ENCODE assay signal across 8 mouse cellular contexts in genomic region chr11:120549986-120550809, GRCm38 (mm10). TPM values are rescaled to one million over a fixed set of nuclear protein-coding genes. Genes with fewer than 3 reads are reported as not detected.
A peak's percentile ranks its signal among the peaks of the same experiment; 100 is the strongest.
DNase-seq lines count a peak whose midpoint lies in the region; ATAC-seq and TF ChIP-seq lines count a peak whose summit lies in the region.

No protein-coding gene starts in this region.

- WGBS in kidney, postnatal 0 days, result 47% methylated on average over 11 of the region's 11 CpGs
- 74% methylated on average over 11 of the region's 11 CpGs for WGBS in embryonic facial prominence, embryonic 10.5 days
- WGBS in hindbrain, embryonic 14.5 days, result 78% methylated on average over 11 of the region's 11 CpGs
- 64% methylated on average over 11 of the region's 11 CpGs for WGBS in midbrain, embryonic 15.5 days

- TF ChIP-seq CTCF in kidney, postnatal 0 days (IDR thresholded peaks at IDR 0.05; ENCODE audit: low read depth), result no peak

- DNase-seq in kidney, postnatal 0 days (ENCODE audit: low spot score), result no peak
- no peak for DNase-seq in kidney, postnatal 4 days
- no peak for DNase-seq in embryonic facial prominence, embryonic 10.5 days (ENCODE audit: low spot score)
- no peak for DNase-seq in hindbrain, embryonic 14.5 days (ENCODE audit: low spot score)
- DNase-seq in frontal cortex, postnatal 36 days (ENCODE audit: low spot score in 2 of 2), result no peak
- DNase-seq in yolk sac, embryonic 10.5 days (ENCODE audit: low spot score), result no peak
- DNase-seq in ovary, postnatal 14 days (ENCODE audit: low spot score), result no peak

- peaks cover 17% of the 10 kb centered on the region for H3K4me1 ChIP-seq in kidney, postnatal 0 days (replicated peaks; ENCODE audit: insufficient read depth, low read length)
- peaks cover 35% of the 10 kb centered on the region for H3K4me1 ChIP-seq in embryonic facial prominence, embryonic 10.5 days
- H3K4me1 ChIP-seq in hindbrain, embryonic 14.5 days (replicated peaks; ENCODE audit: control insufficient read depth, insufficient read depth, low read length), result peaks cover 15% of the 10 kb centered on the region
- peaks cover 27% of the 10 kb centered on the region for H3K4me1 ChIP-seq in midbrain, embryonic 15.5 days

- peak overlapping the region; percentile 80 for H3K4me2 ChIP-seq in kidney, postnatal 0 days (ENCODE audit: low read length)
- H3K4me2 ChIP-seq in hindbrain, embryonic 14.5 days (replicated peaks), result peak overlapping the region; percentile 77
- H3K4me2 ChIP-seq in midbrain, embryonic 15.5 days, result peak overlapping the region; percentile 91

- no peak for ATAC-seq in kidney, postnatal 0 days (replicated peaks; ENCODE audit: low FRiP score, low read depth)
- ATAC-seq in hindbrain, embryonic 14.5 days (ENCODE audit: low FRiP score), result peak; percentile 35; the same call in 1 of the 2 replicates
- ATAC-seq in midbrain, embryonic 15.5 days (replicated peaks), result peak; percentile 51; the same call in 1 of the 2 replicates

- peak overlapping the region; percentile 87 for H3K4me3 ChIP-seq in kidney, postnatal 0 days (replicated peaks; ENCODE audit: low read depth, low read length)
- peak overlapping the region; percentile 78 for H3K4me3 ChIP-seq in embryonic facial prominence, embryonic 10.5 days
- peak overlapping the region; percentile 96 for H3K4me3 ChIP-seq in hindbrain, embryonic 14.5 days (replicated peaks; ENCODE audit: low read length)
- peak overlapping the region; percentile 99 for H3K4me3 ChIP-seq in midbrain, embryonic 15.5 days

- H3K9me3 ChIP-seq in kidney, postnatal 0 days (replicated peaks; ENCODE audit: low read length), result no peaks in the 10 kb centered on the region
- no peaks in the 10 kb centered on the region for H3K9me3 ChIP-seq in embryonic facial prominence, embryonic 10.5 days
- no peaks in the 10 kb centered on the region for H3K9me3 ChIP-seq in hindbrain, embryonic 14.5 days (ENCODE audit: control insufficient read depth, low read length)
- H3K9me3 ChIP-seq in midbrain, embryonic 15.5 days, result no peaks in the 10 kb centered on the region

- H3K27me3 ChIP-seq in kidney, postnatal 0 days (ENCODE audit: insufficient read depth, low read length), result no peaks in the 10 kb centered on the region
- no peaks in the 10 kb centered on the region for H3K27me3 ChIP-seq in embryonic facial prominence, embryonic 10.5 days (replicated peaks; ENCODE audit: low read depth, poor library complexity, severe bottlenecking)
- no peaks in the 10 kb centered on the region for H3K27me3 ChIP-seq in hindbrain, embryonic 14.5 days (ENCODE audit: control insufficient read depth, insufficient read depth, low read length)
- no peaks in the 10 kb centered on the region for H3K27me3 ChIP-seq in midbrain, embryonic 15.5 days (replicated peaks)

- H3K27ac ChIP-seq in kidney, postnatal 0 days, result peak overlapping the region; percentile 98
- H3K27ac ChIP-seq in embryonic facial prominence, embryonic 10.5 days (replicated peaks), result peak overlapping the region; percentile 92
- peak overlapping the region; percentile 86 for H3K27ac ChIP-seq in hindbrain, embryonic 14.5 days
- H3K27ac ChIP-seq in midbrain, embryonic 15.5 days, result peak overlapping the region; percentile 85

- peak overlapping the region; percentile 98 for H3K9ac ChIP-seq in kidney, postnatal 0 days (ENCODE audit: low read depth, low read length)
- peak overlapping the region; percentile 98 for H3K9ac ChIP-seq in hindbrain, embryonic 14.5 days
- H3K9ac ChIP-seq in midbrain, embryonic 15.5 days, result peak overlapping the region; percentile 99

- H3K36me3 ChIP-seq in kidney, postnatal 0 days (ENCODE audit: insufficient read depth, low read length), result no peaks in the 10 kb centered on the region
- peaks cover 21% of the 10 kb centered on the region for H3K36me3 ChIP-seq in embryonic facial prominence, embryonic 10.5 days (replicated peaks)
- no peaks in the 10 kb centered on the region for H3K36me3 ChIP-seq in hindbrain, embryonic 14.5 days (replicated peaks; ENCODE audit: control insufficient read depth, insufficient read depth)
- no peaks in the 10 kb centered on the region for H3K36me3 ChIP-seq in midbrain, embryonic 15.5 days (replicated peaks)

RNA-seq across cellular contexts. Expression of gene Mcrip1, which starts 0.7 kb away (rescaled TPM):
- 218 and 227 TPM in 2 replicates for polyA plus RNA-seq in kidney, postnatal 0 days (2015; fragmentation: Nextera tagmentation; extraction: Ambion mirVana)
- polyA plus RNA-seq in embryonic facial prominence, embryonic 10.5 days (2016; fragmentation: Nextera tagmentation; extraction: Ambion mirVana), result 201 and 221 TPM in 2 replicates
- polyA plus RNA-seq in hindbrain, embryonic 14.5 days (2014; fragmentation: Nextera tagmentation; extraction: Ambion mirVana), result 248 and 261 TPM in 2 replicates
- 249 and 264 TPM in 2 replicates for polyA plus RNA-seq in midbrain, embryonic 15.5 days (2015; fragmentation: Nextera tagmentation; extraction: Ambion mirVana)

RNA-seq across cellular contexts. Expression of gene Ppp1r27, which starts 0.7 kb away (rescaled TPM):
- 0.30 TPM in 1 of 2 replicates, not detected in the other for polyA plus RNA-seq in kidney, postnatal 0 days (2015; fragmentation: Nextera tagmentation; extraction: Ambion mirVana)
- polyA plus RNA-seq in embryonic facial prominence, embryonic 10.5 days (2016; fragmentation: Nextera tagmentation; extraction: Ambion mirVana), result not detected in 2 replicates
- 0.29 TPM in 1 of 2 replicates, not detected in the other for polyA plus RNA-seq in hindbrain, embryonic 14.5 days (2014; fragmentation: Nextera tagmentation; extraction: Ambion mirVana)
- not detected in 2 replicates for polyA plus RNA-seq in midbrain, embryonic 15.5 days (2015; fragmentation: Nextera tagmentation; extraction: Ambion mirVana)

RNA-seq across cellular contexts. Expression of gene Gcgr, which starts 19.7 kb away (rescaled TPM):
- 6.6 and 7.0 TPM in 2 replicates for polyA plus RNA-seq in kidney, postnatal 0 days (2015; fragmentation: Nextera tagmentation; extraction: Ambion mirVana)
- polyA plus RNA-seq in embryonic facial prominence, embryonic 10.5 days (2016; fragmentation: Nextera tagmentation; extraction: Ambion mirVana), result 0.33 and 0.62 TPM in 2 replicates
- polyA plus RNA-seq in hindbrain, embryonic 14.5 days (2014; fragmentation: Nextera tagmentation; extraction: Ambion mirVana), result 0.27 and 0.32 TPM in 2 replicates
- 0.17 and 0.19 TPM in 2 replicates for polyA plus RNA-seq in midbrain, embryonic 15.5 days (2015; fragmentation: Nextera tagmentation; extraction: Ambion mirVana)

RNA-seq across cellular contexts. Expression of gene P4hb, which starts 22.9 kb away (rescaled TPM):
- 635 and 676 TPM in 2 replicates for polyA plus RNA-seq in kidney, postnatal 0 days (2015; fragmentation: Nextera tagmentation; extraction: Ambion mirVana)
- polyA plus RNA-seq in embryonic facial prominence, embryonic 10.5 days (2016; fragmentation: Nextera tagmentation; extraction: Ambion mirVana), result 556 and 565 TPM in 2 replicates
- 295 and 326 TPM in 2 replicates for polyA plus RNA-seq in hindbrain, embryonic 14.5 days (2014; fragmentation: Nextera tagmentation; extraction: Ambion mirVana)
- 256 and 259 TPM in 2 replicates for polyA plus RNA-seq in midbrain, embryonic 15.5 days (2015; fragmentation: Nextera tagmentation; extraction: Ambion mirVana)

RNA-seq across cellular contexts. Expression of gene Arhgdia, which starts 31.2 kb away (rescaled TPM):
- 444 and 506 TPM in 2 replicates for polyA plus RNA-seq in kidney, postnatal 0 days (2015; fragmentation: Nextera tagmentation; extraction: Ambion mirVana)
- polyA plus RNA-seq in embryonic facial prominence, embryonic 10.5 days (2016; fragmentation: Nextera tagmentation; extraction: Ambion mirVana), result 735 and 777 TPM in 2 replicates
- polyA plus RNA-seq in hindbrain, embryonic 14.5 days (2014; fragmentation: Nextera tagmentation; extraction: Ambion mirVana), result 435 and 490 TPM in 2 replicates
- polyA plus RNA-seq in midbrain, embryonic 15.5 days (2015; fragmentation: Nextera tagmentation; extraction: Ambion mirVana), result 458 and 487 TPM in 2 replicates
